Mouse (Mus musculus): ENCODE data around the gene Cirbp. TPM values are rescaled to one million over a fixed set of nuclear protein-coding genes. Genes with fewer than 3 reads are reported as not detected.
"Not testable (repeated sequence)": the region's sequence is repeated elsewhere in the genome, so short reads cannot be mapped to it uniquely, and the experiment has no call there.

Gene Cirbp
- polyA plus RNA-seq, 1 experiment from 2014 or later: 274 TPM

- H3K9ac ChIP-seq: peak overlapping the region; percentile 54; the same call in 1 of the 2 replicates
- H3K36me3 ChIP-seq (ENCODE audit: poor library complexity, severe bottlenecking): peaks cover 19% of the 10 kb centered on the region
- ATAC-seq: no peak
- H3K4me3 ChIP-seq: no peak overlapping the region
- H3K4me2 ChIP-seq: peak overlapping the region; percentile 68; the same call in 1 of the 2 replicates
- no peaks in the 10 kb centered on the region for H3K9me3 ChIP-seq (replicated peaks)
- 21% methylated on average over 5 of the region's 7 CpGs for WGBS
- no peaks in the 10 kb centered on the region for H3K27me3 ChIP-seq
- H3K4me1 ChIP-seq: peaks cover 71% of the 10 kb centered on the region
- peak overlapping the region; percentile 25; the same call in 1 of the 2 replicates for H3K27ac ChIP-seq
Measured at GRCm38 (mm10) chr10:80161522-80162242, 4.1 kb upstream of the Cirbp start.

GRCm38 (mm10) chr10:80162243-80162608 is 3.6 kb upstream of the Cirbp start:
- Histone ChIP-seq H3K27ac (no peak overlapping the region), H3K9me3 (replicated peaks) (no peaks in the 10 kb centered on the region), H3K4me3 (no peak overlapping the region), H3K9ac (no peak overlapping the region), H3K36me3 (ENCODE audit: poor library complexity, severe bottlenecking) (peaks cover 13% of the 10 kb centered on the region), H3K4me1 (peaks cover 70% of the 10 kb centered on the region), H3K27me3 (no peaks in the 10 kb centered on the region), H3K4me2 (no peak overlapping the region)
- WGBS: 84% methylated on average over 3 of the region's 3 CpGs
- no peak for ATAC-seq

DNA sequence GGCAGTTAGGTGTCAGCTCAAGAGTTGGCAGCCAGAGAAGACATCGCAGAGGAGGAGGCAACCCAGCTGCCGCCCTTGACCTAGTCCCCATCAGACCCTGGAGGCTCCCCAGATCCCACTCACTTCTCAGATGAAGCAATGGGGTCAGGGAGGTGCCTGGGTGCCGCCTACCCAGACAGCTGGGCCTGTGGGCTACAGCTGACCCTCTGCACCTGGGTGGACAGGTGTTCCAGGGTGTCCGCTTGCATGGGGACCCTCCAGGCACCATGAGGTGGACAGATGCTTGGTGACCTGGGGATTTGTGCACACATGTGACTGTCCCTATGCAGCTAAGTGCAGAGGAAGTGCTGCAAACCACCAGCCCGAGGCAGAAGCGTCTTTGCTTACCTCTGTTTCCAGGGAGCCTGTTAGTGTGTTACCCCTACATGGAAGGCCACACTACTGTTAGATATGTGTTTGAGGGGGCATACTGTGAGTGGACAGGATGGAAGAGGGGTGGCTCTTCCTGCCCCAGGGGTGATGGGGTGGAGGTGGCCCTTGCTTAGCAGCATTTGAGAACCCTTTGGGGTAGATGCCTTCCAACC is 3.0 kb upstream of the Cirbp start:
- H3K9ac ChIP-seq: peak overlapping the region; percentile 21
- no peaks in the 10 kb centered on the region for H3K9me3 ChIP-seq (replicated peaks)
- ATAC-seq: no peak
- H3K4me1 ChIP-seq: peaks cover 65% of the 10 kb centered on the region
- H3K4me2 ChIP-seq: no peak overlapping the region
- H3K27me3 ChIP-seq: no peaks in the 10 kb centered on the region
- H3K27ac ChIP-seq: no peak overlapping the region
- peaks cover 9% of the 10 kb centered on the region for H3K36me3 ChIP-seq (ENCODE audit: poor library complexity, severe bottlenecking)
- 86% methylated on average over 6 of the region's 6 CpGs for WGBS
- H3K4me3 ChIP-seq: no peak overlapping the region

- H3K4me3 ChIP-seq: peak overlapping the region; percentile 41; the same call in 1 of the 2 replicates
- ATAC-seq: no peak
- peaks cover under 1% of the 10 kb centered on the region; the same call in 1 of the 2 replicates for H3K36me3 ChIP-seq (ENCODE audit: poor library complexity, severe bottlenecking)
- no peak overlapping the region for H3K27ac ChIP-seq
- peaks cover 60% of the 10 kb centered on the region for H3K4me1 ChIP-seq
- no peaks in the 10 kb centered on the region for H3K27me3 ChIP-seq
- 78% methylated on average over 8 of the region's 8 CpGs for WGBS
- H3K4me2 ChIP-seq: peak overlapping the region; percentile 79
- no peaks in the 10 kb centered on the region for H3K9me3 ChIP-seq (replicated peaks)
- no peak overlapping the region for H3K9ac ChIP-seq
Measured at GRCm38 (mm10) chr10:80163721-80164120, 2.1 kb upstream of the Cirbp start.

- Histone ChIP-seq H3K9ac (peak overlapping the region; percentile 72), H3K4me1 (peaks cover 60% of the 10 kb centered on the region), H3K9me3 (replicated peaks) (no peaks in the 10 kb centered on the region), H3K36me3 (ENCODE audit: poor library complexity, severe bottlenecking) (peaks cover 2% of the 10 kb centered on the region; the same call in 1 of the 2 replicates), H3K27me3 (no peaks in the 10 kb centered on the region), H3K4me3 (peak overlapping the region; percentile 41), H3K27ac (peak overlapping the region; percentile 67), H3K4me2 (peak overlapping the region; percentile 79)
- no peak for ATAC-seq
- 9% methylated on average over 44 of the region's 44 CpGs for WGBS
Measured at GRCm38 (mm10) chr10:80164161-80164997, 1.4 kb upstream of the Cirbp start.

DNA sequence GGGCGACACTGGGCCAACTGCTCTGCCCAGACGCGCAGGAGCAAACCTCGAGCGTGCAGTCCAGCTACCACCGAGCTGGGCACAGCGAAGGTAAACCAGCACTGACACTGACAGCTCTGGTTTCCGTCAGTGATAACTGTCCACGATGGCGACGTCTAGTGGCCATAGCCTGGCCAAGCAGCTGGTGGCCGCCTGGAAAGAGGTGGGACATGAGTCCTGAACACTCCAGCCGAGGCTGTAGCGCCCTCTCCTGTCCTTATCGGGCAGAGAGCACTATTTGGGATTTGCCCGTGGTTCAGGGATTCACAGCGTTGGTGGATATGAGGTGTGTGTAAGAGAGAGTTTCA is 814 bp upstream of the Cirbp start:
- Histone ChIP-seq H3K4me2 (peak overlapping the region; percentile 79), H3K27me3 (no peaks in the 10 kb centered on the region), H3K27ac (peak overlapping the region; percentile 67), H3K9me3 (replicated peaks) (no peaks in the 10 kb centered on the region), H3K4me3 (peak overlapping the region; percentile 41), H3K36me3 (ENCODE audit: poor library complexity, severe bottlenecking) (peaks cover 8% of the 10 kb centered on the region), H3K4me1 (peaks cover 63% of the 10 kb centered on the region), H3K9ac (peak overlapping the region; percentile 72)
- peak; percentile 36 for ATAC-seq
- under 1% methylated on average over 17 of the region's 17 CpGs for WGBS

DNA sequence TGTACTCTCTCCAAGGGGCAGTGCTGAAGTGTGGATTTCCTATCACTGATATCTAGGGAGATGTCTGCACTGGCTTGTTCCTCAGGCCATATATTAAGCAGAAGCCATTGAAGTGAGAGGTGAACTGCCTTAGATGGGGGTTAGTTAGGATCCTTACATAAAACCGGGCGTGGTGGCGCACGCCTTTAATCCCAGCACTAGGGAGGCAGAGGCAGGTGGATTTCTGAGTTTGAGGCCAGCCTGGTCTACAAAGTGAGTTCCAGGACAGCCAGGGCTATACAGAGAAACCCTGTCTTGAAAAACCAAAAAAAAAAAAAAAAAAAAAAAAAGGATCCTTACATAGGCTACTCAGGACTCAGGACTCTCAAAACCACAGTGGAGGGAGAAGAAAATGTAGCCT is 351 bp downstream of the Cirbp start:
- 88% methylated on average over 4 of the region's 4 CpGs for WGBS
- peak overlapping the region; percentile 41 for H3K4me3 ChIP-seq
- not testable (repeated sequence) for H3K27me3 ChIP-seq; H3K9me3 ChIP-seq (replicated peaks); ATAC-seq
- peak overlapping the region; percentile 72 for H3K27ac ChIP-seq
- H3K4me2 ChIP-seq: peak overlapping the region; percentile 79
- H3K4me1 ChIP-seq: peaks cover 59% of the 10 kb centered on the region
- peaks cover 19% of the 10 kb centered on the region for H3K36me3 ChIP-seq (ENCODE audit: poor library complexity, severe bottlenecking)
- H3K9ac ChIP-seq: peak overlapping the region; percentile 48

- Histone ChIP-seq H3K36me3 (ENCODE audit: poor library complexity, severe bottlenecking) (peaks cover 33% of the 10 kb centered on the region), H3K9ac (peak overlapping the region; percentile 100), H3K27me3 (no peaks in the 10 kb centered on the region), H3K4me3 (peak overlapping the region; percentile 90), H3K9me3 (replicated peaks) (no peaks in the 10 kb centered on the region), H3K27ac (peak overlapping the region; percentile 99), H3K4me1 (peaks cover 66% of the 10 kb centered on the region), H3K4me2 (peak overlapping the region; percentile 79)
- ATAC-seq: peak; percentile 91
- under 1% methylated on average over 50 of the region's 55 CpGs for WGBS
Measured at GRCm38 (mm10) chr10:80167460-80168037, 1.8 kb downstream of the Cirbp start.

GRCm38 (mm10) chr10:80168038-80168661 is 2.4 kb downstream of the Cirbp start:
- Histone ChIP-seq H3K27ac (peak overlapping the region; percentile 99), H3K9me3 (replicated peaks) (no peaks in the 10 kb centered on the region), H3K36me3 (ENCODE audit: poor library complexity, severe bottlenecking) (peaks cover 33% of the 10 kb centered on the region), H3K4me2 (peak overlapping the region; percentile 79), H3K27me3 (no peaks in the 10 kb centered on the region), H3K4me3 (peak overlapping the region; percentile 90), H3K4me1 (peaks cover 69% of the 10 kb centered on the region), H3K9ac (peak overlapping the region; percentile 100)
- ATAC-seq: peak; percentile 32
- WGBS: under 1% methylated on average over 46 of the region's 48 CpGs

DNA sequence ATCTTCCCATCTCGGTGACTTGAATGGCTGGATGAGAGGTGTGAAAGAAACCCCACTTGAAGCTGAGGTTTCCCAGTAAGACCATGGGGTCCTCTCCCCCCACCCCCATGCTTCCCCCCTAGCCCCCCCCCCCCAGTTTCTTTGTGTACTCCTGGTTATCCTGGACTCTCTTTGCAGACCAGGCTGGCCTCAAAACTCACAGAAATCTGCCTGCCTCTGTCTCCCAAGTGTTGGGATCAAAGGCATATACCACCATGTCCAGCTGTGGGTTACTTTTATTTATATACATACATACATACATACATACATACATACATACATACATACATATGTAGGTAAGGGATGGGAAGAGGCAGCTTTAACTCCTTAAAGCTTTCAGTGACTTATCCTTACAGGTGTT is 3.3 kb downstream of the Cirbp start:
- Histone ChIP-seq H3K36me3 (ENCODE audit: poor library complexity, severe bottlenecking) (peaks cover 33% of the 10 kb centered on the region), H3K27me3 (no peaks in the 10 kb centered on the region), H3K4me2 (peak overlapping the region; percentile 79), H3K27ac (peak overlapping the region; percentile 99; the same call in 1 of the 2 replicates), H3K4me3 (peak overlapping the region; percentile 90), H3K9me3 (replicated peaks) (no peaks in the 10 kb centered on the region), H3K9ac (peak overlapping the region; percentile 100), H3K4me1 (peaks cover 70% of the 10 kb centered on the region)
- ATAC-seq: no peak
- 53% methylated on average over 1 of the region's 1 CpGs for WGBS

DNA sequence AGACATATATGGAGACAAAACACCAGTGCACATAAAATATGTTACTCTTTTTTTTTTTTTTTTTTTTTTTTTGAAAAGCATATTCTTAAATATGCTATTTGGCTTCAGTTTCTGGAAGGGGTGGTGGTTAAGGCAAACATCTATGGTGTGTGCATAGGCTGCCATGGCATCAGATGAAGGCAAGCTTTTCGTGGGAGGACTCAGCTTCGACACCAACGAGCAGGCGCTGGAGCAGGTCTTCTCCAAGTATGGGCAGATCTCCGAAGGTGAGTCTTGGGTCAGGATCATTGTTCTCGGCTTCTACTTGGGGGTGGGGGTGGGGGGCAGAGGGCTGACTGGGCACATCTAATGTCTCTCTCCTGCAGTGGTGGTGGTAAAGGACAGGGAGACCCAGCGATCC is 3.9 kb downstream of the Cirbp start:
- 91% methylated on average over 7 of the region's 7 CpGs for WGBS
- H3K27ac ChIP-seq: no peak overlapping the region
- no peaks in the 10 kb centered on the region for H3K9me3 ChIP-seq (replicated peaks)
- H3K9ac ChIP-seq: peak overlapping the region; percentile 14; the same call in 1 of the 2 replicates
- peaks cover 64% of the 10 kb centered on the region for H3K4me1 ChIP-seq
- ATAC-seq: no peak
- no peak overlapping the region for H3K4me3 ChIP-seq
- peak overlapping the region; percentile 79 for H3K4me2 ChIP-seq
- H3K36me3 ChIP-seq (ENCODE audit: poor library complexity, severe bottlenecking): peaks cover 33% of the 10 kb centered on the region
- no peaks in the 10 kb centered on the region for H3K27me3 ChIP-seq

All from forebrain, embryonic 13.5 days (tissue).